Mouse (Mus musculus) small intestine, adult 2 months (tissue): ENCODE results near the gene Aldh2. TPM values are rescaled to one million over a fixed set of nuclear protein-coding genes. Genes with fewer than 3 reads are reported as not detected.

Source experiments
- H3K27ac ChIP-seq: fragments of 200-500 bp; 2 replicates; pipeline ENCODE4 v1.5.1; 2012; ENCODE audit warnings: low read depth, low read length, control low read depth, inconsistent platforms; ENCODE audit not compliant: insufficient read depth
- H3K27me3 ChIP-seq: fragments of 200-500 bp; 2 replicates; pipeline ENCODE4 v1.6.1; 2012; ENCODE audit warnings: mild to moderate bottlenecking, moderate library complexity, low read length, inconsistent platforms; ENCODE audit not compliant: control insufficient read depth, insufficient read depth
- H3K36me3 ChIP-seq: fragments of 200-500 bp; 2 replicates; pipeline ENCODE4 v1.6.1; 2012; ENCODE audit warnings: mild to moderate bottlenecking, low read length, control low read depth, inconsistent platforms; ENCODE audit not compliant: control insufficient read depth, insufficient read depth
- H3K4me1 ChIP-seq: fragments of 200-500 bp; 2 replicates; pipeline ENCODE4 v1.6.1; 2012; ENCODE audit warnings: low read length, inconsistent platforms, mixed read lengths; ENCODE audit not compliant: control insufficient read depth, insufficient read depth, insufficient read length
- H3K4me3 ChIP-seq: fragments of 200-500 bp; 2 replicates; pipeline ENCODE4 v1.5.1; 2012; ENCODE audit warnings: low read depth, mild to moderate bottlenecking, control low read depth, inconsistent platforms, low read length, moderate library complexity
- CTCF ChIP-seq: fragments of 200-500 bp; IDR thresholded peaks from 2 replicates; pipeline ENCODE4 v1.5.1; 2012; ENCODE audit warnings: low read depth, mild to moderate bottlenecking, control low read depth, inconsistent platforms, low read length, moderate library complexity, mixed read lengths; ENCODE audit not compliant: insufficient replicate concordance, insufficient read length; ENCODE audit errors: extremely low read depth
- POLR2A ChIP-seq: fragments of 200-500 bp; IDR thresholded peaks from 2 replicates; pipeline ENCODE4 v1.6.1; 2012; ENCODE audit warnings: low read depth, mild to moderate bottlenecking, control low read depth, inconsistent platforms, low read length, moderate library complexity
- WGBS: fragments of 180-500 bp; shearing (Covaris S2); methylation state at CpG from one replicate; pipeline ENCODE4 v1.1.7; 2018; 5-methylcytosine and 5-hydroxymethylcytosine counted together
- polyA plus RNA-seq: library from polyadenylated mRNA; depleted of rRNA; stranded (reverse); fragments of >200 nt; gene quantifications from 2 replicates; pipeline ENCODE4 v1.2.3, GENCODE M21; 2012

The Aldh2 gene
- polyA plus RNA-seq, 1 experiment, result 324 TPM

- Histone ChIP-seq H3K4me3 (no peak overlapping the region), H3K36me3 (peaks cover 23% of the 10 kb centered on the region), H3K27ac (peak overlapping the region; percentile 79), H3K27me3 (no peaks in the 10 kb centered on the region), H3K4me1 (peaks cover 25% of the 10 kb centered on the region; the same call in 1 of the 2 replicates)
- 37% methylated on average over 16 of the region's 16 CpGs for WGBS
- TF ChIP-seq POLR2A (no peak), CTCF (0 out of 2 replicates have a peak, but pooled peaks have one; percentile 1)
These were observed 27.5 kb downstream of the Aldh2 start for GRCm38 (mm10) chr5:121566035-121566681.

- Histone ChIP-seq H3K4me3 (peak overlapping the region; percentile 52), H3K36me3 (peaks cover 11% of the 10 kb centered on the region), H3K27me3 (no peaks in the 10 kb centered on the region), H3K4me1 (peaks cover 25% of the 10 kb centered on the region; the same call in 1 of the 2 replicates), H3K27ac (peak overlapping the region; percentile 77)
- TF ChIP-seq CTCF, result peak; percentile 99
- no peak for TF ChIP-seq POLR2A
- 7% methylated on average over 11 of the region's 11 CpGs for WGBS
These were observed 29.1 kb downstream of the Aldh2 start for GRCm38 (mm10) chr5:121564468-121564895.

- Histone ChIP-seq H3K27ac (no peak overlapping the region), H3K4me1 (peaks cover 24% of the 10 kb centered on the region; the same call in 1 of the 2 replicates), H3K27me3 (no peaks in the 10 kb centered on the region), H3K36me3 (peaks cover 2% of the 10 kb centered on the region; the same call in 1 of the 2 replicates), H3K4me3 (no peak overlapping the region)
- TF ChIP-seq POLR2A, result no peak
- 61% methylated on average over 3 of the region's 3 CpGs for WGBS
These were observed 31.2 kb downstream of the Aldh2 start for GRCm38 (mm10) chr5:121562436-121562835.

GRCm38 (mm10) chr5:121549196-121549595, 44.4 kb downstream of the Aldh2 start:
- H3K4me1 ChIP-seq, result no peaks in the 10 kb centered on the region; the same call in 1 of the 2 replicates
- TF ChIP-seq CTCF (no peak), POLR2A (no peak)
- 88% methylated on average over 7 of the region's 7 CpGs for WGBS

GRCm38 (mm10) chr5:121547084-121547483, 46.5 kb downstream of the Aldh2 start:
- Histone ChIP-seq H3K4me3 (no peak overlapping the region), H3K36me3 (no peaks in the 10 kb centered on the region), H3K27me3 (no peaks in the 10 kb centered on the region; the same call in 1 of the 2 replicates), H3K4me1 (peaks cover 3% of the 10 kb centered on the region; the same call in 1 of the 2 replicates), H3K27ac (no peak overlapping the region)
- 83% methylated on average over 3 of the region's 3 CpGs for WGBS
- no peak for TF ChIP-seq CTCF
- no peak for TF ChIP-seq POLR2A

More at GRCm38 (mm10) chr5:121549196-121549595, 44.4 kb downstream of the Aldh2 start:
- no peak overlapping the region for H3K27ac ChIP-seq
- no peak overlapping the region for H3K4me3 ChIP-seq
- H3K36me3 ChIP-seq, result no peaks in the 10 kb centered on the region
- peaks cover 2% of the 10 kb centered on the region; the same call in 1 of the 2 replicates for H3K27me3 ChIP-seq

GRCm38 (mm10) chr5:121546530-121546895, 47.1 kb downstream of the Aldh2 start:
- Histone ChIP-seq H3K4me1 (peaks cover 3% of the 10 kb centered on the region; the same call in 1 of the 2 replicates), H3K27ac (no peak overlapping the region), H3K36me3 (no peaks in the 10 kb centered on the region), H3K4me3 (peak overlapping the region; percentile 75), H3K27me3 (no peaks in the 10 kb centered on the region; the same call in 1 of the 2 replicates)
- 5% methylated on average over 6 of the region's 6 CpGs for WGBS
- TF ChIP-seq CTCF, result peak; percentile 61; the same call in 1 of the 2 replicates
- no peak for TF ChIP-seq POLR2A

- Histone ChIP-seq H3K27me3 (no peaks in the 10 kb centered on the region; the same call in 1 of the 2 replicates), H3K4me1 (peaks cover 3% of the 10 kb centered on the region; the same call in 1 of the 2 replicates), H3K4me3 (peak within 1 kb of the TSS; percentile 75), H3K27ac (peak within 1 kb of the TSS; percentile 76), H3K36me3 (no peaks in the 10 kb centered on the region)
- TF ChIP-seq CTCF, result no peak
- WGBS, result under 1% methylated on average over 55 of the region's 55 CpGs
These were observed 47.7 kb downstream of the Aldh2 start, which contains the start of gene Mapkapk5 for GRCm38 (mm10) chr5:121545793-121546529. Mapkapk5 (minus strand) TSS chr5:121545905.
